Mouse (Mus musculus): ENCODE results near the gene Gli3.

GRCm38 (mm10) chr13:15487334-15487733 is 24.3 kb downstream of the Gli3 start:
- TF ChIP-seq CTCF (IDR thresholded peaks at IDR 0.05; ENCODE audit: control insufficient read depth, insufficient read depth, insufficient read length), result no peak
- TF ChIP-seq MYOD1 (IDR thresholded peaks at IDR 0.05; ENCODE audit: control insufficient read depth, insufficient read length, low read depth), result no peak
- TF ChIP-seq MAX (IDR thresholded peaks at IDR 0.05), result no peak
- no peak for TF ChIP-seq FOSL1 (IDR thresholded peaks at IDR 0.05; ENCODE audit: insufficient read depth, low read length, poor library complexity, severe bottlenecking)
